Mouse (Mus musculus) liver, embryonic 16.5 days (tissue): ENCODE measurements around the gene Prkar2b. TPM values are rescaled to one million over a fixed set of nuclear protein-coding genes. Genes with fewer than 3 reads are reported as not detected.
A peak's percentile ranks its signal among the peaks of the same experiment; 100 is the strongest.
"Not testable (repeated sequence)": the region's sequence is repeated elsewhere in the genome, so short reads cannot be mapped to it uniquely, and the experiment has no call there.

Experiments used
- ATAC-seq: fragments of 200-750 bp; cut with Nextera tagmentation; 2 replicates; pipeline ENCODE4 v1.8.0; 2017; ENCODE audit warnings: low read depth, mild to moderate bottlenecking, moderate number of reproducible peaks, moderate library complexity
- H3K27ac ChIP-seq: fragments of 300-500 bp; sonication (generic); 2 replicates; pipeline ENCODE4 v1.5.1; 2014; ENCODE audit warnings: mild to moderate bottlenecking, low read length
- H3K27me3 ChIP-seq: fragments of 300-500 bp; sonication (generic); 2 replicates; pipeline ENCODE4 v1.6.1; 2014; ENCODE audit warnings: low read depth, low read length, mixed read lengths; ENCODE audit not compliant: control insufficient read depth, insufficient read depth
- H3K36me3 ChIP-seq: fragments of 300-500 bp; sonication (generic); 2 replicates; pipeline ENCODE4 v1.6.1; 2014; ENCODE audit warnings: mild to moderate bottlenecking; ENCODE audit not compliant: control insufficient read depth, insufficient read depth
- H3K4me1 ChIP-seq: fragments of 300-500 bp; sonication (generic); 2 replicates; pipeline ENCODE4 v1.6.1; 2014; ENCODE audit warnings: low read depth, low read length, mixed read lengths; ENCODE audit not compliant: control insufficient read depth
- H3K4me2 ChIP-seq: fragments of 300-500 bp; sonication (generic); 2 replicates; pipeline ENCODE4 v1.6.1; 2014; ENCODE audit warnings: low read depth, low read length, mixed read lengths
- H3K4me3 ChIP-seq: fragments of 300-500 bp; sonication (generic); 2 replicates; pipeline ENCODE4 v1.5.1; 2014; ENCODE audit warnings: low read depth, mild to moderate bottlenecking, low read length
- H3K9ac ChIP-seq: fragments of 300-500 bp; sonication (generic); 2 replicates; pipeline ENCODE4 v1.6.1; 2014; ENCODE audit warnings: low read depth, low read length
- H3K9me3 ChIP-seq: fragments of 300-500 bp; sonication (generic); replicated peaks from 2 replicates; pipeline ENCODE4 v1.6.1; 2016; ENCODE audit warnings: low read length; ENCODE audit not compliant: control insufficient read depth
- WGBS: fragments of 180-500 bp; shearing (Covaris S2); extraction: QIAGEN DNeasy Blood & Tissue Kit; methylation state at CpG from one replicate; pipeline ENCODE4 v1.1.7; 2014; ENCODE audit not compliant: insufficient replicate concordance; 5-methylcytosine and 5-hydroxymethylcytosine counted together
- polyA plus RNA-seq: library from polyadenylated mRNA; unstranded; fragments of >200 nt; fragmentation: Nextera tagmentation; extraction: Ambion mirVana; gene quantifications from 2 replicates; pipeline ENCODE4 v1.2.1, GENCODE M21; 2015

The Prkar2b gene
- polyA plus RNA-seq, 1 experiment from 2014 or later = 53.8 TPM

DNA sequence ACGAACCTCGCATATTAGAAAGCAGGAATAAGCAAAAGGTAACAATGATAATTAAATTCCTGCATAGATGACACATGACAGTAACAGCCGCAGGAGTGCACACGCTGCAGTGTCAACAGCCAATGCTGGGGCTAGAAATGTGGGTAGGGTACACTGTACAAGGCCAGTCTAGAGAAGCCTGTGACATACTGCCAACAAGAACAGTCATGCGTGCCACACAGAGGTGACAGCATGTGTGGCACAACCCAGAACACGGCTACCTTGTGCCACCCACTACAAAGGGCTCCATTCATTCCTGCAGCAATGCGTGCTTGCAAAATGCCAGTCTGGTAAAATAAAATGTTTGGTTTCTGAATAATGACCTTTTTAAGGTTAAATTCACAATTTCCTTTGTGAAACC is 28.2 kb downstream of the Prkar2b start:
- ATAC-seq = no peak
- Histone ChIP-seq H3K4me2 (no peak overlapping the region), H3K4me3 (no peak overlapping the region), H3K9ac (no peak overlapping the region), H3K27me3 (no peaks in the 10 kb centered on the region), H3K4me1 (no peaks in the 10 kb centered on the region), H3K9me3 (no peaks in the 10 kb centered on the region), H3K27ac (no peak overlapping the region), H3K36me3 (peaks cover 12% of the 10 kb centered on the region)
- 94% methylated on average over 7 of the region's 7 CpGs for WGBS

DNA sequence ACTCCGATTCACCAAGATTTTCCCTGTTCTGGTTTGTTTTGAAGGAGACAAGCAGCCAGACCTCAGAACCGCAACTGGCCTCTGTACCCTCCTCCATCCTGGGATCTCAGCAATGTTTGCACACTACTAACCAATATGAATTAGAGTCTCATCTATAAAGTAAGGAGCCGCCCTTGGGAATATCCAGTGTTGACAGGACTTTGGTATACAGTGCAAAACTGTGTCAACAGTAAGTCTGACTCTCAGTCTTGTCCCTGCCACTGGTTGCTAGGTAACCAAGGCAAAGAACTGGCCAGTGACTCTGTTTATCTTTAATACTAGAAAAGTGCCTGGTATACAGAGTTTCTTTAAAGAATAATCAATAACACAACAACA is 42.7 kb downstream of the Prkar2b start:
- WGBS = 40% methylated on average over 3 of the region's 3 CpGs
- H3K4me1 ChIP-seq = peaks cover 20% of the 10 kb centered on the region
- peak; percentile 47; the same call in 1 of the 2 replicates for ATAC-seq
- H3K27me3 ChIP-seq = no peaks in the 10 kb centered on the region
- no peaks in the 10 kb centered on the region for H3K9me3 ChIP-seq
- peak overlapping the region; percentile 32 for H3K4me2 ChIP-seq
- H3K36me3 ChIP-seq = peaks cover 5% of the 10 kb centered on the region; the same call in 1 of the 2 replicates
- H3K9ac ChIP-seq = no peak overlapping the region; the same call in 1 of the 2 replicates
- no peak overlapping the region for H3K4me3 ChIP-seq
- peak overlapping the region; percentile 64 for H3K27ac ChIP-seq

DNA sequence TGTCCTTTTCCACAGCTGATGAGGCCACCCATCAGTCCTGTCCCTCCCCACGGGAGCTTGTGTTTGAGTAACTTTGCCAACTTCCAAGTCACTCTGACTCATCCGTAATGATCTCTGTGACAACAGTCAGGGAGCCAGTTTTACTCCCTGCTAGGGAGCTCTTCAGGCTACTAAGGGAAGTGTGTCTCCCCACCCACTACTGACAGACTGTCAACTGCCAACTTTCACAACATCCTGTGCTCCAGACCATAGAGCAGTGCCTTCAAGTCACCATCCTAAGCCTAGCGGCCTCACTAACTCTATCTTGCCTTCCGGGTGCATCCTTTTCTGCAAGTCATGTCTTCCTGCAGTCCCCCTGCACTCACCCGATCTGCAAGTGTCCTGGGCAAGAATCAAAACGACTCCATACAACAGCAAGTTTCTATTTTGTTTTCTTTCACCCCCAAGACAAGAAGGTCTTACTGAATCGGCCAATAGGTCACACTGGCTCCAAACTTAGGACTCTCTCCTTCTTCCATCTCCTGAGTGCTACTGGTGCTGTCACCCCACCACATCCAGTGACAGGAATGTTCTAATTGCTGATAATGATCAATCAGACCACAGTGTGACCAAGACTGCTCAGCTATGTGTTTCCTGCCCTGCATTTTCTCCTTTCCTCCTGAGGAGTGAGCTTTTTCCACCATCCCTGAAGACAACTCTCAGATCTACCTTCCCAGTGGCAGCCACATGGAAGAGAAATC is 43.3 kb downstream of the Prkar2b start:
- Histone ChIP-seq H3K4me3 (no peak overlapping the region), H3K4me1 (peaks cover 20% of the 10 kb centered on the region)
- peak; percentile 72 for ATAC-seq

GRCm38 (mm10) chr12:32016472-32016871 is 44.6 kb downstream of the Prkar2b start:
- Histone ChIP-seq H3K4me3 (no peak overlapping the region), H3K4me1 (peaks cover 20% of the 10 kb centered on the region), H3K9me3 (no peaks in the 10 kb centered on the region), H3K4me2 (no peak overlapping the region), H3K27ac (no peak overlapping the region; the same call in 1 of the 2 replicates), H3K9ac (no peak overlapping the region), H3K36me3 (peaks cover 5% of the 10 kb centered on the region; the same call in 1 of the 2 replicates), H3K27me3 (no peaks in the 10 kb centered on the region)
- ATAC-seq = no peak
- WGBS = 56% methylated on average over 6 of the region's 6 CpGs

More for the DNA sequence above, 43.3 kb downstream of the Prkar2b start:
- Histone ChIP-seq H3K27ac (peak overlapping the region; percentile 64), H3K9me3 (no peaks in the 10 kb centered on the region), H3K36me3 (peaks cover 5% of the 10 kb centered on the region; the same call in 1 of the 2 replicates), H3K27me3 (no peaks in the 10 kb centered on the region), H3K4me2 (peak overlapping the region; percentile 32), H3K9ac (no peak overlapping the region; the same call in 1 of the 2 replicates)
- 3% methylated on average over 7 of the region's 7 CpGs for WGBS

DNA sequence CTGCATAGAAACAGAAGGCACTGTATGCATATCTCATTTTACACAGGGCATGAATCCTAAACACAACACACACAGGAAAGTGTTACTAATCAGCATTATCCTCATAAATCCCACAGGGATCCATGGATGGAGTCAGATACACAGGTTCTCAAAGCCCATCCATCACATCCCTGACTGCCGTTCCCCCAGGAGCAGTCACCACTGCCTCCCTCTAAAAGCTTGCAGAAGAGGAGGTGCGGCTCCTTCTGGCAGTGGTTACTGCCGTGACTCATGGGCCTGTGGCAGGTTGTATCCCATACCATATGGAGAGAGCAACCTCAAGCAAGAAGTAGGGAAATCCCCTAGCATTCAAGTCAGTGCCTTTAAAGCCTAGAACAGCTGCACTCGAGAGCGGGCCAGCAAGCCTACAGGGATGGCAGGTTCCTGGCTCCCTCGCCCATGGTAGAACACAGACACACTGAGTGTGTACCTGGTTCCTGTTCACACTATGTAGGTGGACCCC is 45.8 kb downstream of the Prkar2b start:
- Histone ChIP-seq H3K9me3 (no peaks in the 10 kb centered on the region), H3K36me3 (peaks cover 2% of the 10 kb centered on the region), H3K4me1 (peaks cover 24% of the 10 kb centered on the region), H3K4me2 (no peak overlapping the region), H3K27me3 (no peaks in the 10 kb centered on the region), H3K4me3 (no peak overlapping the region), H3K27ac (no peak overlapping the region), H3K9ac (no peak overlapping the region)
- 65% methylated on average over 6 of the region's 6 CpGs for WGBS
- no peak for ATAC-seq

DNA sequence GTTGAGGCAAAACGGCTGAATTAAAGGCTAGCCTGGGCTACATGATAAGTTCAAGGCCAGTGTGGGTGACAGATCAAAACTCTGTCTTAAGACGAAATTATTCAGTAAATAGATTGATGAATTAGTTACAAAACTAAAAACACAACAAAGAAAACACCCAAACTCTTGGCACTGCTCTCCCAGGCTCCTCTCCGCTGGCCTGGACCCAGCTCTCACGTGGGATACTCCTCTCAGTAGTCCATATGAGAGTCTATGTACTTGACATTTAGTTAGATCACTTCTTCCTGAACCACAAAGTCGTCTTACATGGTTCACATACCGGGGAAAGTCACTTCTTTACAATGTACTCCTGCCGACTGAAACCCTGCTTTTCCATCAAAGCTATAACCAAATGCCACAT is 46.3 kb downstream of the Prkar2b start:
- Histone ChIP-seq H3K27me3 (no peaks in the 10 kb centered on the region), H3K9ac (no peak overlapping the region), H3K4me3 (no peak overlapping the region), H3K36me3 (peaks cover under 1% of the 10 kb centered on the region), H3K9me3 (no peaks in the 10 kb centered on the region), H3K4me2 (no peak overlapping the region), H3K4me1 (peaks cover 27% of the 10 kb centered on the region), H3K27ac (no peak overlapping the region)
- ATAC-seq = no peak
- 59% methylated on average over 7 of the region's 7 CpGs for WGBS

GRCm38 (mm10) chr12:32012169-32012568 is 48.9 kb downstream of the Prkar2b start:
- H3K9me3 ChIP-seq = no peaks in the 10 kb centered on the region
- H3K27me3 ChIP-seq = no peaks in the 10 kb centered on the region
- peaks cover 14% of the 10 kb centered on the region for H3K4me1 ChIP-seq
- no peak overlapping the region for H3K9ac ChIP-seq
- no peak overlapping the region for H3K4me3 ChIP-seq
- no peak for ATAC-seq
- WGBS = 48% methylated on average over 2 of the region's 2 CpGs
- no peak overlapping the region for H3K27ac ChIP-seq
- no peak overlapping the region for H3K4me2 ChIP-seq
- no peaks in the 10 kb centered on the region; the same call in 1 of the 2 replicates for H3K36me3 ChIP-seq

- Histone ChIP-seq H3K27ac (peak overlapping the region; percentile 33; the same call in 1 of the 2 replicates), H3K36me3 (no peaks in the 10 kb centered on the region; the same call in 1 of the 2 replicates), H3K4me1 (peaks cover 14% of the 10 kb centered on the region), H3K4me2 (no peak overlapping the region), H3K27me3 (no peaks in the 10 kb centered on the region), H3K9me3 (no peaks in the 10 kb centered on the region), H3K4me3 (no peak overlapping the region), H3K9ac (no peak overlapping the region)
- no peak for ATAC-seq
- WGBS = 67% methylated on average over 5 of the region's 5 CpGs
These were observed 50.0 kb downstream of the Prkar2b start for GRCm38 (mm10) chr12:32011128-32011527.

GRCm38 (mm10) chr12:32009985-32010369 is 51.1 kb downstream of the Prkar2b start:
- not testable (repeated sequence) for H3K9ac ChIP-seq, H3K27me3 ChIP-seq, H3K9me3 ChIP-seq, H3K27ac ChIP-seq, H3K4me3 ChIP-seq, H3K36me3 ChIP-seq, H3K4me2 ChIP-seq, ATAC-seq
- WGBS = 31% methylated on average over 5 of the region's 6 CpGs
- H3K4me1 ChIP-seq = peaks cover 14% of the 10 kb centered on the region
